Mouse (Mus musculus) urinary bladder, postnatal 4 days (tissue): ENCODE results near the gene Mrps17.
"Not testable (repeated sequence)": the region's sequence is repeated elsewhere in the genome, so short reads cannot be mapped to it uniquely, and the experiment has no call there.

Source experiments
- DNase-seq, 2 experiments: peaks; one replicate each; pipeline ENCODE4 v3.0.0; 2021 to 2022; ENCODE audit warnings: low spot score in 2 of 2

The Mrps17 gene

DNA sequence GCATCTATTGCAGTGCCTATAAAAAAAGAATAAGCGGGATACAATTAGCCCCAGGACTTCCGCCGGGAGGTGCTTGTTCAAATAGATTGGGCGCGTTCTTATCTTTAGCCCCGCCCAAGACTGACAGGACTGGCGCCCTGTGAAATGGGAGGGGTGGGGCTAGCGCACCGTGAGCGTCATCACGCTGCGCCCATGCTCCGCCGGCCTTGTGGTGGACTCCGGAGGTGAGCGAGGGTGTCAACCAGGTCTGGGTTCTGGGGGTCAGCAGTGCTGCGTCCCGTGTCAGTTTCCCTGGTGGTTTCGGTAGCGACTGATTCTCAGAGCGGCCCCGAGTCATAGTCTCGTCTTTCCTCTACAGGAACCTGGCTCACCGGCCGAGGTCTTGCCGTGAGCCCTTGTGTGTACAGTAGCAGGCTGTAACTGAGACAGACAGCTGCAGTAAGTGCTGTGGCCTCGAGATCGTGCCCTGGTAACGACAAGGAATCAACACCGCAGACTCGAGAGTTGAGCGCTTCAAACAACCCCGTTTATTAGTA lies at the start of gene Mrps17:
Mrps17 (plus strand) TSS at position 172 of the 536 bp plus-strand sequence.
- DNase-seq: peak; percentile 87 to 90

GRCm38 (mm10) chr5:129666271-129666909 lies 48.9 kb upstream of the Mrps17 start:
- DNase-seq: no peak

DNA sequence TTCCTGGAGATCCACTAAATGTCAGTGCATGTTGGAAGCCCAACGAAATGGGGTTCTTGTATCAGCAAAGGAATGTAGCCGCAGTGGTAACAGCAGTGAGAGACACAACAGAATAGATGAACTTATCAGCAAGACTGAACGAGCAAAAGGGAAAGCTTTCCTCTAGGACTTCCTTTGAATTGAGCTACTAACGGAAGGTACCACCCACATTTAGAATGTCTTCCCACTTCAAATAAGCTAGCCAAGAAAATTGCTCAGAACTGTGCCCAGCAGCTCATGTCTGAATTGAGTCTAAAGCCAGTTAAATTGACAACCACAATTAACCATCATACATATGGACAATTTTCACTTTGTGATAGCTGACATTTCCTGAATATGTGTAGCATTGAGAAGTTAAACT lies 47.4 kb upstream of the Mrps17 start:
- no peak for DNase-seq

- DNase-seq: no peak
Measured at GRCm38 (mm10) chr5:129669453-129670035, 45.8 kb upstream of the Mrps17 start.

- peak; percentile 73 to 81 for DNase-seq
Measured at GRCm38 (mm10) chr5:129670036-129670458, 45.2 kb upstream of the Mrps17 start, which contains the start of gene Zfp11. Gene Zfp11 (minus strand): TSS chr5:129670099.

DNA sequence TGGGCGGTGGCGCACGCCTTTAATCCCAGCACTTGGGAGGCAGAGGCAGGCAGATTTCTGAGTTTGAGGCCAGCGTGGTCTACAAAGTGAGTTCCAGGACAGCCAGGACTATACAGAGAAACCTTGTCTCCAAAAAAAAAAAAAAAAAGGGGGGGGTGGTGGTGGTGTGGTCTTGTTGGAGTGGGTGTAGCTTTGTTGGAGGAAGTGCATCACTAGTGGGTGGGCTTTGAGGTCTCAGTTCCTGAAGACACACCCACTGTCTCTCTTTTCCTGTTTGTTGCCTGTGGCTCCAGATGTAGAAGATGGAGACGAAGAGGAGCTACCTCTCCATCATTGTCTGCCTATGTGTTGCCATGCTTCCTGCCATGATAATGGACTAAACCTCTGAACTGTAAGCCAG lies 30.2 kb upstream of the Mrps17 start:
- DNase-seq: not testable (repeated sequence)

DNA sequence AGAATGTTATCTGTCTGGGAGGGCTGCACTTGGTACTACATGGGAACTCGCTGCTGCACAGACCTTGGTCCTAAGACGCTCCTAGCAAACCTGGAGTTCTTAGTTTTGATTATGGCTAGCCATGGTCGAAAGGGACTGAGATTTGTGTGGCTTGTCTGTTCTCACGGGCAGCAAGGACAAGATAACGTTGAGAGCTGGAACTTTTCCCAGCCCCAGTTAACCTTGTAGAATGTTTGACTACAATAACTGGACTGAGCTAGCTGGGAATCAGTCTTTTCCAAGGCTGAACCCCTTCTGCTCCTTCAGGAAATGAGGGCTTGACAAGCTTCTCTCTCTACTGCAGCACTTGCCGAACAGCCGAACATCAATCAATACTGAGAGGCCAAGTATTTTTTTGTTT lies 27.7 kb upstream of the Mrps17 start:
- no peak for DNase-seq

- DNase-seq: no peak
Measured at GRCm38 (mm10) chr5:129690528-129690927, 24.8 kb upstream of the Mrps17 start.

- DNase-seq: no peak
Measured at GRCm38 (mm10) chr5:129700506-129700905, 14.8 kb upstream of the Mrps17 start.

- no peak for DNase-seq
Measured at GRCm38 (mm10) chr5:129701706-129702105, 13.6 kb upstream of the Mrps17 start.

- no peak for DNase-seq
Measured at GRCm38 (mm10) chr5:129703368-129703767, 11.9 kb upstream of the Mrps17 start.

GRCm38 (mm10) chr5:129708412-129708811 lies 6.9 kb upstream of the Mrps17 start, which contains the start of gene Sept14:
Gene Sept14 (minus strand): TSS chr5:129708512.
- no peak for DNase-seq

GRCm38 (mm10) chr5:129717016-129717415 lies 1.7 kb downstream of the Mrps17 start:
- DNase-seq: no peak

GRCm38 (mm10) chr5:129720176-129720575 lies 4.9 kb downstream of the Mrps17 start:
- DNase-seq: no peak

- no peak for DNase-seq
Measured at GRCm38 (mm10) chr5:129724268-129724667, 9.0 kb downstream of the Mrps17 start.

- peak; percentile 88 to 92 for DNase-seq
Measured at GRCm38 (mm10) chr5:129724834-129725773, 9.8 kb downstream of the Mrps17 start, which contains the start of gene Nipsnap2. Gene Nipsnap2 (plus strand): TSS chr5:129725063.

DNA sequence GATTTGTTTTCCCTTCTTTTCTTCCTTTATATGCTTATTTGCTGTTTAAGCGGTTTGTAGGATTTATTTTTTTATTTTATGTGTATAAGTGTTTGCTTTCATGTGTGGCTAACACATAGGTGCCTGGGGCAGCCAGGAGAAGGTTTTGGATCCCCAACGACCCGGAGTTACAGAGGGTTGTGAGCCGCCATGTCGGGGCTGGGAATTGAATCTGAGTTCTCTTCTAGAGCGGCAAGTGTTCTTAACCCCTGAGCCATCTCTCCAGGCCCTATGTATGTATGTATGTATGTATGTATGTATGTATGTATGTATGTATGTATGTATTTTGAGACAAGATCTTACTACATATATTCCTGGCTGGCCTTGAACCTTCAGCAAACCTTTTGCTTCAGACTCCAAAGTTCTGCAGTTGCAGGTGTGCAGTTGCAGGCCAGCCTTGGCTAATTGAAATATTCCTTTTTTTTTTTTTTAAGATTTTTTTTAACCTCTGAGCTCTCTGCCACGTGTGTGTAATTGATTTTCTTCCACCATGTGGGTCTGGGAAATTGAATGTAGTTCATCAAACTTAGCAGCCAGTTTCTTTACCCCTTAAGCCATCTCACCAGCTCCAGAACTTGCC lies 10.6 kb downstream of the Mrps17 start:
- DNase-seq: no peak

GRCm38 (mm10) chr5:129726784-129727183 lies 11.5 kb downstream of the Mrps17 start:
- no peak for DNase-seq

DNA sequence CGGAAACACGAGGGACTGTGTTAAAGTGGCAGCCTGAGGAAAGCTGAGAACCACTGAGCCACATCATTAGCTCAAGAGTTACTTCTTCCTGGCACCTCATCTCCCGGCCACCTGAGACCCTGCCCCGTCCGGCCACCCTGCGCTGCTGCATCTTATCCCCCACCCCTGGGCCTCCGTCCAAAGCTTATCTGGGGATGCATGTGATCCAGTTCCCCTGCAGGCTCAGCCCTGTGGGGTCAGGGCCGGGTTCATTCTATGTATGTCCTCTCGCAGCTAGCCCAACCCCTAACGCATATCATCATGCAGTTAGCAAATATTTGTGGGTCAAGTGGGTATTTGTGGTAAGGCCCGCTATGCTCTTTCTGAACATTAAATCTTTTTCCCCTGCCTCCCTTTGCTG lies 14.0 kb downstream of the Mrps17 start:
- no peak for DNase-seq

DNA sequence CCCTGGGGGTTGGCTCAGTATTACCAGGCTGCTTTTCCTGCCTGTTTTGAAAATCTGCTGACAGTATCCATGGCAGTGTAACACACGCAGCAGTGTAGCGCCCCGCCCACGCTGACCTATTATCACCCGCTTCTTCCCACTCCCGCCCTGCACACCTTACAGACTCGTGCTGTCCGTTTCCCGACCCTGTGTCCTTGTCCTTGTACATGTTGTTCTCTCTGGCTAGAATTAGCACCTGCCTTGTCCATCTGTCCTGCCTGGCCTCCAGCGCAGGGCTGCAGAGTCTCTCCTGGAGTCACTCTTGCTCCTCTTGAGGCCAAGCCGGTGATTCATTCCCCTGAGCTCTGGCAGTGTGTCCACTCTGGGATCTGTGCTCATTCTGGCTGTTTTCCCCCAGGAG lies 15.0 kb downstream of the Mrps17 start:
- no peak for DNase-seq

DNA sequence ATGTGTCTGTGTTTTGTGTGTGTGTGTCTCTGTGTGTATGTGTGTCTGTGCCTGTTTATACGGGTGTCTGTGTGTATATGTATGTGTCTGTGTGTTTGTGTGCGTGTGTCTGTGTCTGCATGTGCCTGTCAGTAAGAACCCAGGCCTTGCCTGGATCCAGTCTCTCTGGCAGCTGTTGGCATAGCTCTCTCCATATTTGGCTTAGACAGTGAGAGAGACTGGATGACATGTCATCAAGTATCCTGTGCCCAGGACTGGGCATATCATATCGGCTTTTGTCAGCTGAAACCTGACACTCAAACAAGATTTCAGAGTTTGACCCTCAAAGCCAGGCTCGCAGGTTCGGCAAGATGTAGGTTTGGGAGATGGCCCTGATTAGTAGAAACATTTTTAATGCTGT lies 15.7 kb downstream of the Mrps17 start:
- no peak for DNase-seq

- DNase-seq: no peak
Measured at GRCm38 (mm10) chr5:129740976-129741375, 25.7 kb downstream of the Mrps17 start.
